Comparison of ENCODE assay signal across 26 mouse cellular contexts in genomic region chr13:53106676-53107075, GRCm38 (mm10).
"Had no signal": no experiment of that assay in that cellular context is flagged by ENCODE, and none has a peak within 500 bp of the region (broad histone marks: within the 10 kb centered on the region; RNA-seq: fewer than 3 reads in every experiment).

No protein-coding gene starts in this region.

- H3K27ac ChIP-seq: heart, embryonic 10.5 days; hindbrain, embryonic 10.5 days; hindbrain, embryonic 12.5 days; hindbrain, embryonic 15.5 days; hindbrain, postnatal 0 days; kidney, embryonic 15.5 days; kidney, postnatal 0 days; limb, embryonic 10.5 days; limb, embryonic 12.5 days; liver, embryonic 12.5 days; liver, embryonic 14.5 days had no signal

- H3K9ac ChIP-seq: heart, embryonic 12.5 days; hindbrain, embryonic 12.5 days; hindbrain, embryonic 15.5 days; kidney, embryonic 15.5 days; limb, embryonic 12.5 days; liver, embryonic 12.5 days; liver, embryonic 14.5 days had no signal

- H3K36me3 ChIP-seq: hindbrain, embryonic 12.5 days; hindbrain, embryonic 15.5 days; liver, embryonic 12.5 days had no signal

- H3K4me3 ChIP-seq: heart, embryonic 10.5 days; heart, embryonic 12.5 days; hindbrain, embryonic 10.5 days; hindbrain, embryonic 12.5 days; hindbrain, embryonic 15.5 days; kidney, embryonic 15.5 days; limb, embryonic 10.5 days; limb, embryonic 12.5 days; liver, embryonic 12.5 days had no signal

- H3K9me3 ChIP-seq: heart, embryonic 10.5 days; heart, embryonic 12.5 days; hindbrain, embryonic 10.5 days; hindbrain, embryonic 12.5 days; hindbrain, embryonic 15.5 days; kidney, embryonic 15.5 days; limb, embryonic 10.5 days; limb, embryonic 12.5 days; liver, embryonic 12.5 days had no signal

- H3K4me1 ChIP-seq: hindbrain, embryonic 12.5 days; liver, embryonic 12.5 days had no signal

- DNase-seq: gastrocnemius, postnatal 14 days; gastrocnemius, postnatal 36 days; heart, adult 18-20 months; heart, postnatal 10 days; heart, postnatal 4 days; kidney, adult 11 months; kidney, adult 2 months; kidney, adult 9 months; kidney, postnatal 14 days; kidney, postnatal 36 days; layer of hippocampus, adult 9-11 months; layer of hippocampus, postnatal 36 days; liver had no signal

- ATAC-seq: hindbrain, postnatal 0 days; intestine, embryonic 16.5 days; liver, embryonic 12.5 days had no signal

- H3K27me3 ChIP-seq: heart, embryonic 12.5 days; hindbrain, embryonic 12.5 days; hindbrain, embryonic 15.5 days; kidney, embryonic 15.5 days; limb, embryonic 12.5 days; liver, embryonic 12.5 days had no signal

- H3K4me2 ChIP-seq: heart, embryonic 12.5 days; hindbrain, embryonic 12.5 days; hindbrain, embryonic 15.5 days; kidney, embryonic 15.5 days; limb, embryonic 12.5 days; liver, embryonic 12.5 days had no signal
